Mouse (Mus musculus) testis, adult 2 months (tissue): ENCODE results near the gene Gtf2h4. TPM values are rescaled to one million over a fixed set of nuclear protein-coding genes. Genes with fewer than 3 reads are reported as not detected.

Source experiments
- H3K27ac ChIP-seq: fragments of 200-500 bp; 2 replicates; pipeline ENCODE4 v1.5.1; 2012; ENCODE audit warnings: low read depth, low read length; ENCODE audit not compliant: control insufficient read depth, insufficient read depth
- H3K27me3 ChIP-seq: fragments of 200-500 bp; 2 replicates; pipeline ENCODE4 v1.6.1; 2012; ENCODE audit warnings: mild to moderate bottlenecking, low read length, moderate library complexity; ENCODE audit not compliant: control insufficient read depth, insufficient read depth
- H3K36me3 ChIP-seq: fragments of 200-500 bp; 2 replicates; pipeline ENCODE4 v1.6.1; 2012; ENCODE audit warnings: mild to moderate bottlenecking, low read length; ENCODE audit not compliant: control insufficient read depth, insufficient read depth
- H3K4me1 ChIP-seq: fragments of 200-500 bp; 2 replicates; pipeline ENCODE4 v1.6.1; 2012; ENCODE audit warnings: low read length; ENCODE audit not compliant: control insufficient read depth, insufficient read depth
- H3K4me3 ChIP-seq: fragments of 200-500 bp; 2 replicates; pipeline ENCODE4 v1.5.1; 2012; ENCODE audit warnings: low read depth, mild to moderate bottlenecking, low read length, moderate library complexity, mixed read lengths; ENCODE audit not compliant: control insufficient read depth
- CTCF ChIP-seq: fragments of 200-500 bp; IDR thresholded peaks from 2 replicates; pipeline ENCODE4 v1.5.1; 2012; ENCODE audit warnings: low read depth, mild to moderate bottlenecking, inconsistent platforms, low read length, moderate library complexity; ENCODE audit not compliant: control insufficient read depth, insufficient read depth, insufficient replicate concordance
- POLR2A ChIP-seq: fragments of 200-500 bp; IDR thresholded peaks from 2 replicates; pipeline ENCODE4 v1.6.1; 2012; ENCODE audit warnings: low read depth, mild to moderate bottlenecking, inconsistent platforms, low read length, moderate library complexity; ENCODE audit not compliant: control insufficient read depth
- polyA plus RNA-seq: library from polyadenylated mRNA; depleted of rRNA; stranded (reverse); fragments of >200 nt; gene quantifications from 2 replicates; pipeline ENCODE4 v1.2.3, GENCODE M21; 2012; rRNA removed

The Gtf2h4 gene
- 29.4 and 33.7 TPM in 2 replicates for polyA plus RNA-seq

GRCm38 (mm10) chr17:35673416-35674035, at the start of gene Gtf2h4:
TSS of gene Gtf2h4 (minus strand) at chr17:35673739.
- Histone ChIP-seq H3K27ac (peak within 1 kb of the TSS; percentile 45; the same call in 1 of the 2 replicates), H3K27me3 (no peaks in the 10 kb centered on the region), H3K4me1 (peaks cover under 1% of the 10 kb centered on the region), H3K4me3 (peak within 1 kb of the TSS; percentile 89), H3K36me3 (no peaks in the 10 kb centered on the region)
- TF ChIP-seq CTCF (no peak), POLR2A (no peak)

DNA sequence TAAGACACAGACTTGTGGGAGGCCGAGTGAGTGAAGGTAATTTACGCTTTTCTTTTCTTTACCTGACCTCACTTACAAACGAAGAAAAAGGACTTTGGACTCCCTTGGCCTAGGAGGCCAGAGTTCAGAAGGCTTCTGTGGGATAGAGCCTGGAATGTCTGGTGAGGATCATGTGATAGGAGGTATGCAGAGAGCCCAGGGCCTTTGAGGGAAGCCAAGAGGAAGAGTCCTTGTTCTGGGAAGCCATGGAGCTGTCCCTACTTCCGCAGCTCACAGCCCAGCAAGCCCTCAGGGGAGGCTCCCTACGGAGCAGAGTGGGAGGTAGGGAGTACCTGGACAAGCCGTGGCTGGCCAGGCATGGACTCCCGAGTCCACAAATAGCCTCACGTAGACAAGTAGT, 48.1 kb upstream of the Gtf2h4 start:
- TF ChIP-seq POLR2A, result no peak
- peak overlapping the region; percentile 59 for H3K27ac ChIP-seq
- no peaks in the 10 kb centered on the region for H3K36me3 ChIP-seq
- H3K27me3 ChIP-seq, result no peaks in the 10 kb centered on the region
- H3K4me3 ChIP-seq, result no peak overlapping the region
- H3K4me1 ChIP-seq, result peaks cover 12% of the 10 kb centered on the region

DNA sequence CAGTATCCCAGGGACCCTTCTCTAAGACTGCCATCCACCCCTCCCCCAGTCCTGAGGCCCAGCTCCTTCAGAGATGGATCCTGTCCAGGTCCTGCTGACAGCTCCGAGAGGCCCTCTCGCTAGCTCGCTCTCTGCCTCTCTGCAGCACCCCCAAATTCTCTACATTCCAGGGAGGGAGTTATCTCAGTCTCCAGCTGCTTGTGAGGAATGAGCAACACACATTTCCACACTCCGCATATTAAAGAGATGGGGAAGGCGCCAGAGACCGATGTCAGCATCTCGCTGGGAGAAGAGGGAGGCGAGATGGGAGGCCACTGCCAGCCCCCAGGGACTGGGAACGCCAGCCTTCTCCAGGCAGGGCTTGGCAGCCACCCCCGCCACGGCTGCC, 46.8 kb upstream of the Gtf2h4 start:
- Histone ChIP-seq H3K36me3 (no peaks in the 10 kb centered on the region), H3K27me3 (no peaks in the 10 kb centered on the region), H3K4me1 (peaks cover 12% of the 10 kb centered on the region), H3K4me3 (no peak overlapping the region), H3K27ac (peak overlapping the region; percentile 24; the same call in 1 of the 2 replicates)
- TF ChIP-seq POLR2A (no peak), CTCF (no peak)

DNA sequence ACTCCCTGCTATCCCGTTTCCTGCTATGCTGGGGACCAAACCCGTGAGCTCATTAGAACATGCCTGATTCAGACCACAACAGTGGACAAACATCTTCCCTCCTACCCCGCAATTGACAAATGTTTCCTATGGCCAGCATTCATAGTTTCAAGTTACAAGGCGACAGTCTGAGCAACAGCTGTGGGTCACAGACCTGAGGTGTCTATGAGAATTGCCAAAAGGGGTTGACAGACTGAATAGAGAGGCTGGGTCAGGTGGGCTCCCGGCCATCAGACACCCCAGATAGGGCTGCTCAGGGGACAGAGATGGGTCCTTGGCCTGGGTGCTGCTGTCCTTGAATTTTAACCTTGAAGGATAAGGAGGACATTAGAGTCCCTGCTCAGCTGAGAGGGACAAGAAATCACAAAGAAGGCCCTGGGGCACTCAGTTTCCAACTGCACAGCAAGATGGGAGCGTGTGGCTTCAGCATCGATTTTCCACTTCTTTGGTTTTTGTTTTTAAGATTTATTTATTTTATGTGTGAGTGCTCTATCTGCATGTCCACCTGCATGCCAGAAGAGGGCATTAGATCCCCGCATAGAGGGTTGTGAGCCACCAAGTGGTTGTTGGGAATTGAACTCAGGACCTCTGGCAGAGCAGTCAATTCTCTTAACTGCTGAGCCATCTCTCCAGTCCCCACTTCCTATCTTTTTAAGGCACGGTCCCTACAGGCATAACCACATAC, 46.2 kb upstream of the Gtf2h4 start:
- H3K27me3 ChIP-seq, result no peaks in the 10 kb centered on the region
- peak overlapping the region; percentile 24; the same call in 1 of the 2 replicates for H3K27ac ChIP-seq
- no peaks in the 10 kb centered on the region for H3K36me3 ChIP-seq
- H3K4me3 ChIP-seq, result no peak overlapping the region
- no peak for TF ChIP-seq POLR2A
- TF ChIP-seq CTCF, result no peak
- peaks cover 12% of the 10 kb centered on the region for H3K4me1 ChIP-seq

DNA sequence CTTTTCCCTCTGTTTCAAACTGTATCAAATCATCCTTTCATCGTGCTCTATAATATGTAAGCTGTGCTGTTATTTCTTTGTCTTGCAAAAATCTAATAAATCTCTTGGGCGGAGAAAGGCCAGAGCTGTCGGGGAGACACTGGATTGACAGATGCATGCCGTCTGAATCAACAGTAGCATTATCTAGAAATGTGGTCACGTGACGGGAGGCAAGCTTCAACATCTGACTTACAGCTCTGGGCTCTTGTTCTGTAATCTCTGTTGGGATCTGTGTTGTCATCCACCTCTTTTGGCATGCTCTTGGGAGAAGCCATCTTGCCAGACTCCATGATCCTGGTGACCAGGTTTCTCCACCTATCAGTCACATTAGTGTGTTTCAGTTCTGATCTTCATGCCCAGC, 43.5 kb upstream of the Gtf2h4 start:
- Histone ChIP-seq H3K27ac (no peak overlapping the region), H3K36me3 (no peaks in the 10 kb centered on the region), H3K4me3 (no peak overlapping the region), H3K4me1 (peaks cover 3% of the 10 kb centered on the region; the same call in 1 of the 2 replicates), H3K27me3 (no peaks in the 10 kb centered on the region)
- no peak for TF ChIP-seq CTCF
- TF ChIP-seq POLR2A, result no peak

GRCm38 (mm10) chr17:35716114-35716513, 42.6 kb upstream of the Gtf2h4 start:
- Histone ChIP-seq H3K27ac (no peak overlapping the region), H3K4me1 (no peaks in the 10 kb centered on the region), H3K27me3 (no peaks in the 10 kb centered on the region), H3K36me3 (no peaks in the 10 kb centered on the region), H3K4me3 (no peak overlapping the region)
- TF ChIP-seq POLR2A, result no peak

GRCm38 (mm10) chr17:35710705-35711347, 37.3 kb upstream of the Gtf2h4 start:
- no peak overlapping the region for H3K4me3 ChIP-seq

More at GRCm38 (mm10) chr17:35710705-35711347, 37.3 kb upstream of the Gtf2h4 start:
- Histone ChIP-seq H3K27ac (no peak overlapping the region), H3K27me3 (no peaks in the 10 kb centered on the region), H3K36me3 (no peaks in the 10 kb centered on the region), H3K4me1 (no peaks in the 10 kb centered on the region)
- TF ChIP-seq POLR2A (no peak), CTCF (no peak)
